Mouse (Mus musculus): ENCODE results near the gene Slc7a8.

Slc7a8 gene

DNA sequence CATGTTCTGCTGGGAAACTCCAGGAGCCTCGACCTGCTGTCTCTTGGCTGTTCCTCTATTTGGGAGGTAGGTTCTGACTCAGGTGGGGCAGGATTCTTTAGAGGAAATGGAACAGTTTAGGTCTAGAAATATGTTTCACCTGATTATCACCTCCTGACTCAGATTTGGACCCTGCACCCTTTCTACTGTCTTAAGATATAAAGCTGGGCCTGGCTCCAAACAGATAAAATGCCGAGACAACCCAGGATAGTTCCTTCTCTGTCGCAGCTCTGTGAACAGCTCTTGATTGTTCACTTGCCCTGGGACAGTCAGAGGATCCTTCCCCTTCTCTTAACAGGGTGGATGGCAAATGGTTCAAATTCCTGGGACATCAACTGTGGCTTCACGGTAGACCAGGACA is 46.5 kb downstream of the Slc7a8 start:
- DNase-seq, result no peak

DNA sequence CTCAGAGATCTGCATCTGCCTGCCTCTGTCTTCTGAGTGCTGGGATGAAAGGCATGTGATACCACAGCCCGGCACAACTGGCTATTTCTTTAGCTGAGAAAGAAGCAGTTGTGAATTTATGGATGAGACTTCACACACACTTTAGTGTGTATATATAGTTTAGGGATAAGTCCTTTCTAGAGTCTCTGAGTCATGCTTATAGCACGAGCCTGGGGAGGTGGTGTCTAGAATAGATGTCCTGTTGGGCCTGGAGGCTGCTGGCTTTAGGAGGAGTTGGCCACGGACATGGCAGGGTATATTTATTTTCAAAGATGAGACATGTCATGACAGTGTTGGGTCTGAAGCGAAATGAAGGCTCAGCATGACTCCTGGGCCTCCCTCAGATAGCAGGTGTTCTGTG is 47.7 kb downstream of the Slc7a8 start:
- DNase-seq, result no peak

DNA sequence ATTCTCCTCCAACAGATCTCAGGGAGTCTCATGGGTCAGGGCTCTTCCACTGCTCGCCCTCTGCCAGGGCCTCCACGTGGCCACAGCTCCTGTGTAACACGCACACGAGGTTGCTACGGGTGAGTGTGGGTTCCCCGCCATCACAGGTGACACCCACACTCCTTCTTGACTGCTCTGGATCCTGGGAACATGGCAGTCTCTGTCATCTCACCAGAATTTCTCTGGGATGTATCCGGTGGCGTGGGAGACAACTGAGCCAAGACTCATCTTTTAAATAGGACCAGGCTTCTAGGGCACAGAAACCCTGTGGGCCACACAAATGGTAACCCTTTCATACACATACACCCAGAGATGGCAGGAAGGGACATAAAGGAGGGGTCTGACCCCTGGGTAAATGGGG is 49.5 kb downstream of the Slc7a8 start:
- no peak for DNase-seq

DNA sequence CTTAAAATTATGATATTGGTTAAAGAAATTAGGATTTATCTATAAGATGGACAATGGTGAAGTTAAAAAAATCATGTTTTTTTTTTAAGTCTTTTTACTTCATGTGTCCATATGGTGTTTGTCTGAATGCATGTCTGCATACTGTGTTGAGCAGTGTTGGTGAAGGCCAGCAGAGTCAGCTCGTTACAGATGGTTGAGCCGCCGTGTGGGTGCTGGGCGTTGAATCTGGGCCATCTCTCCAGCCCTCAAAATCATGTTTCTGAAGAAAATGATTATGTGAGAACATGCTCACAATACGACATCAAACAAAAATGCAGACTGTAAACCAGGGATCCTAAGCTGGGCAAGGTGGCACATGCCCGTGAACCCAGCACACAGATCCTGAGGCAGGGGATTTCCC is 51.4 kb downstream of the Slc7a8 start:
- DNase-seq, result peak; percentile 73

DNA sequence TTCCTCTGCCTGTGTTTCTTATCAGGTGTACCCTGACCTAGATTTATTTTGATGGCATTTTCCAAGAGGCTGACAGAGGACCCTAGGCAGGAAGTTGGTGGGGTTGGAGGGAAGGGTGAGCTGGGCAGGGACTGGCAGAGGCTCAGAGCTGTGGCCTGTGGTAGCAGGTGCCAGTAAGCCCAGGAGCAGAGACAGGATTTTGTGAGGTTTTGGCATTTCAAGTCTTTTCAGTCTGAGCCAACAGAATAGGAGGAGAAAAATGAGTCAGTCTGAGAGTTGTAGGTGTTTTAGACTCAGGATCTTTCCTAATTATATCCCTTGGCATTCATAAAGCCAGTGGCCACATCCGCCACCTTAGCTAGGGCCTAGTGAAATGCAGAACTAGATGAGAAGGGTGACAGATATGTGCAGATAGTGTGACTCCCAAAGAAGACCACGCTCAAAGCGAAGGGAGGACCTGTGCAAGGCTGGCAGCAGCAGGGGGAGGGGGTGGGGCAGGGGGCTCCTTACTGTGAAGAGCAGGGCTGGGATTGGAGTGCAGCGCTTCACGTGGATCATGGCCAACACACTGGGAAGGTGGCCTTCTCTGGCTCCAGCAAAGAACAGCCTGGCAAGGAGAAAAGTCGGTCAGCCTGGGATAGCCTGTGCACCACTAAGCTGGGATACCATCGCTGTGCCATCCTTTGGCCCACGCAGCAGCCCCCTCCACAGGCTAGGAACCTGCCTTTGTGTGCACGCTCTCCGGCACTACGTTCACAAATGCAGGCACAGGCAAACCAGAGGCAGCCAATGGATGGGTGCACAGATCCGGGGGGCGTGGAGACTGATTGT is 52.7 kb downstream of the Slc7a8 start:
- DNase-seq, result peak; percentile 69

DNA sequence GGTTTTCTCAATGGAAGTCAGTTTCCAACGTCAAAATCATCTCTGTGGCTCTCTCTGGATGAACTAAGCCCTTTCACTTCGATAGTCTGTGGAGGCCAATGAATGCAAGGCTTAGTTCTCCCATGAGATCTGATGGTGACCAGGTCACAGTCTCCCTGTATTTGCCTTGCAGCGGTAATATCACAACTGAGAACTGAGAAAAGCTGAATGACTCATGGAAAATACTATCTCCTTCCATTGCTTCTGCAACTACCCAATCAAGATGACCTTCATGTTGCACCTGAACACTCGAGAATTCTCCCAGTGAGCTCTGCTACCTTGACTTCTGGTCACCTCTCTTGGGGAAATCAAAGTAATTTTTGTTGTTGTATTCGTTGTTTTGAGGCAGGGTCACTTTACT is 54.2 kb downstream of the Slc7a8 start:
- DNase-seq, result no peak

DNA sequence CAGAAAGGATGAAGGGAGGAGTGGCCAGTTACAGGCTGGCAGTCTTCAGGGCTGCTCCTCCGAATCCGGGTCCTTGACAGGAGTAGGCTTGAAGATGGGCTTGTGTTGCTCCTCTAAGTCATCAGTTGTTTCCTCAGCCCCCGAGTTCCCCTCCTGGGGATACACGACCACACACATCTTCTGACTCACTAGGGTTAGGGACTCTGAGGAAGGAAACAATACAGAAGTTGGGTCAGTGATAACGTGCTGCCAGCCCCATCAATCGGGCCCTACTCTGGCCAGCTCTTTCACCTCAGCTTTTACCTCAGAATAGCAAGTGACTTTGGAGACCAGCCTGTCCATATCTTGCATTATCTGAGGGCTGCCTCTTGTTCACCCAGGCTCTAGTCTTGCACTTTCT is 57.7 kb downstream of the Slc7a8 start:
- DNase-seq, result no peak

DNA sequence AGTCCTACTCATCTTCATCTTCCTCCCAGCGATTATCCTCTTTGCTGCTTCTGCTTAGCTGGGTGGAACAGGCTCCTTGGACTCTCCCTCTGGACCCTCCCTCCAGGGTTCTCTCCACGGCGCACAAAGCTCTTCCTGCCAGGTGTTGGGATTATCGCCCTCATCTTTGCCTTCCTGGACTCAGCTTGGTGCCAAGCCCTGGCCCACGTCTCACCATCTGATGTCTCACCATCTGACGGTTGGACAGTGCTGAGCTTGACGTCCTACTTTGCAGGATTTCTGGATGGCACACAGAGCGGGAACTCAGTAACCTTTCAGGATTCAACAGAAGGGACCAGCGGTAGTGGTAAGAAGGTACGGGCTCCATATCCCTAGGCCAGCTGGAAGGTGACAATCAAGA is 60.0 kb downstream of the Slc7a8 start:
- peak; percentile 77 for DNase-seq

DNA sequence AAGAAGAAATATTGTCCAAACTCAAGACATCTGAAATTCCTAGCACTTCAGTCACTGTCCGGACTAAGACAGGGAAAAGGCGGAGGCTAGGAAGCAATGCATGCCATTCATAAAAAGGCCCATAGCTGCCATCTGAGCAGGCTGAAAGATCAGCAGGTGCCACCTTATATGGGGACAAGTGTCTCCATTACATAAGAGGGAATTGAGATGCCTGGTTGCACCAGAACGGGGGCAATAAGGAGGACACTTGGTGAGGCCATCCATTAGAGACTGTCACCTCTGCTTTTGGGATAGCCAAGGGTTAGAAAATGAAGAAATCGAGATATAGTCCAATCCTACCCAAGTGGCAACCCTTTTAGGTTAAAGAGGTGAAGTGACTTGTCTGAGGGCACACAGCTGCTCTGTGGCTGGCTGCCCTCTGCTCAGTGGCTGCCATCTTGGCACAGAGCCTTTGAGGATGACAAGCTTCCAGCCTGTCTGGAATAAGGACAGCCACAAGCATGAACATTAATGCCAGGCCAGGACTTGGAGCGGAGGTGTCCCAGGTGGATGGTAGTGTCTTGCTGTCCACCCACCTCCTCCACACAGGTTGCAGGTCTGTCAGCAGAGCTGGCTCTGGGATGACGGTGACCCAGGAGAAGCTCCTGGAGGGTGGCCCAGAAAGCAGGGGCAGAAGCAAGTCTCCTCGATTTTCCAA is 60.9 kb downstream of the Slc7a8 start:
- peak; percentile 80 for DNase-seq

DNA sequence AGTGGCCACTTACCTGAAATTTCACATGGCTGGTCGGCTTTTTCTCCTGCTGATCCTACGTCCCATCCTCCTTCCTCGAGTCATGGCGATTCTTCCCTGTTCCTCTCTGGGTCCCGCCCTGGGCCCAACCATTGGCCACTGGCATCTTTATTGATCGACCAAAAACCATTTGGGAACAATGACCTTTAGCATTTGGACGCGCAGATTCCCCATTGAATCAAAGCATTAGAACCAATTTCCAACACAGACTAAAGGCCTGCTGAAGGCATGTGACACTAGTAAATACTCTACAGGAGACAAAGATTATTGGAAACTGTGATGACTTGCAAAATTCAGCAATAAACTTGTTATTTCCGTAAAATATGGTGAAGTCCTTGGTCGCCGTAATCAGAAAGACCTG is 61.7 kb downstream of the Slc7a8 start:
- peak; percentile 20 for DNase-seq

DNA sequence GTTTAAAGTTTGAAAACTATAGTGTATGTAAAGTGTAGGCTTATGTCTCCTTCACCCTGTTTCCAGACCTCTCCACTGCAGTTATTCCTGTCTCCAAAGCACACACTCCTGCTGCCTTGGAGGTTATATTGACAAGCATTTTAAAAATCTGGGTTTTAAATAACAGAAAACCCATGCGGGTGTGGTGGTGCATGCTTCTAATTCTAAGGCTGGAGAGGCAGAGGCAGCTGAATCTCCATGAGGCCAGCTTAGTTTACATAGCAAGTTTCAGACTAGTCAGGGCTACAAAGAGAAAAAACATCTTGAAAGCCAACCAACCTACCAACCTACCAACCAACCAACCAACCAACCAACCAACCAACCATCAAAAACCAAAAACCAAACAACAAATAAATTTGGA is 66.3 kb downstream of the Slc7a8 start:
- no peak for DNase-seq

DNA sequence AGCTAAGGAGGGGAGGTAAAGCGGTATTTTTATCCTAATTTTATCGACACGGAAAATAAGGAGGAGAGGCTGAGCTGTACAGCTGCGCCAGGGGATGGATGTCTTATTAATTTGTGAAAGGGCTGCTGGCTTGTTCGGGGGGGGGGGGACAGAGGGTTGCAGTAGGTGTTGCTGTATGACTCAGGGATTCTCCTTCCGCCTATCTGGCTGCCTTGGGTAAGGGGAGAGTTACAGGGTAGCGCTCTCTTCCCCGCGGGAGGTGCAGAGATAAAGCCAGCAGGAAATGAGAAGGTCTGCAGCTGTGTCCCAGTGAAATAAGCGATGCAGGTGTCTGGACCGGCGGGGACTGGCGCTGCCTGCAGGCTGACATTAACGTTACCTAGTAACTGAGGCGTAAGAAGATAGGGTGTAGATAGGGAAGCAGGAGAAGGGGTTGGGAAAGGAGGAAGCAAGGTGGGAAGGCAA is 67.1 kb downstream of the Slc7a8 start:
- no peak for DNase-seq

DNA sequence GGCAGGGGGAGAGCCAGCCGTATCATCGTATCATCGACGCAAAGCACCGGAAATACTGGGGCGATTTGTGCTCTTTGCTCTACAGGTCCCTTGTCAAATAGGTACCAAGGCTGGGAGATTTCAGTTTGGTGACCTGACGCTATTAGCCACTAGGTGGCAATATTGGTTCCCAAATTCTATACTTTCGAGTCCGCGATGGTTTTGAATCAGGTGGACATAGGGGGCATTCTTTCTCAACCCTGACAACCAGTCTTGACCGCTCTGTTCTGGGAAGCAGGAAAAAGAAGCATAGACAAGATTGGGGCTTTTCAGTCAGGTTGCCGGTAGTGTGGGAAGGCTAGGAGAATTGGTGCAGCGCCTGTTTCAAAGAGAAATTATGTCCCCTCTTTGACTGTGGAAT is 67.6 kb downstream of the Slc7a8 start:
- peak; percentile 84 for DNase-seq

DNA sequence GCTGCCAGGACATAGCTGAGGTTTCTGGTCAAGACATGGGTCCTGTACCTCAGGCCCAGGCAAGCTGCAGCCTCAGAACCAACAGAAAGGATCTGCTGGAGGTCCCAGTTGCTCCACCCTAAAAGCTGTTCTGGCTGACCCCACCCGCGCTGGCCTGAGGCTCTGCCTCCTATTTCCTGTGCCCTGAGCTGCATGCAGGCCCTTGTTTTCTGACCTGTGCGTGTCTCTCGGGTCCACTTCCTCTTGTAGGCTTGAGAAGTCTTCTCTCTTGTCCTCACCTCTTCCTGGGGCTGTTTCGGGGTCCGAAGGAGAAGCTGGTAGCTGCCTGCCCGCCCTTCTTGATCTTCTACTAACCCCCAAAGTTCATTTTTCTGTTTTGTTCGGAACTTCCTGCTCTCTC is 68.9 kb downstream of the Slc7a8 start:
- DNase-seq, result no peak

DNA sequence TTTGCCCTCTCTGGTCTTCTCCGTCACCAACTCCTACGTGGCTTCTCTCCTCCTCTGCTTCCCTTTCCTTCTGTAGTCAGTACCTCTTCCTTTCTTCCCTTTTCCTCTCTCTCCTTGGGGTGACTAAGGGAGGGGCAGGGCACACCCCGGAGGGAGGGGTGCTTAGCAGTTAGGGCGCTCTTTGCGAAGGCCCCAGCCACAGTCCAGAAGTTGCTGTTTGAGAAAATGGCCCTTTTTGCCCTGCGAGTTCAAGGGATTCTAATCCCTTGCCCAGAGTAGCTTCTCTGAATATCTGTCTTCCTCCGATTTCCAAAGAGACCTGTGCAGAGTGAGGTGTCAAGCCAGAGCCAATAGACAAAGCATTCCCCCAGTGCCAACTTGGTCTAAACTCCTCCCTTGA is 69.7 kb downstream of the Slc7a8 start, which contains the start of gene Cebpe:
TSS of gene Cebpe (minus strand) at position 101 of the 400 bp plus-strand sequence.
- no peak for DNase-seq

DNA sequence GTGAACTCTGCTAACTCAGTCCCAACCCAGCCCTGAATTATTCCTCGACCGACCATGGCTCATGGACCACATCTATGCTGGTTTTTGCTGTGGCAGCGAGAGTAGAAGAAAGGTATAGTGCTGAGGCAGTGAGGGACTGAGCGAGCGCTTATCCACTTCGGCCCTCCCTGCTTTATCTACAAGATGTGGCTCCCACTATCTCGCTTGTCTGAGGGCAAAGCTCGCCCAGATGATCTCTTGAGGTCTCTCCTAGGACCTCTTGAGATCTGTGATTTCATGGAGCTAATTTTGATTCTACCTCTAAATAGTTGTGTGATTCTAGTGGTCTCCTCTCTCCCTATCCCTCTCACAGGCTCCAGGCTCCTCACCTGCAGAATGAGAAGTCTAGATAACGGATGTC is 72.7 kb downstream of the Slc7a8 start:
- no peak for DNase-seq

DNA sequence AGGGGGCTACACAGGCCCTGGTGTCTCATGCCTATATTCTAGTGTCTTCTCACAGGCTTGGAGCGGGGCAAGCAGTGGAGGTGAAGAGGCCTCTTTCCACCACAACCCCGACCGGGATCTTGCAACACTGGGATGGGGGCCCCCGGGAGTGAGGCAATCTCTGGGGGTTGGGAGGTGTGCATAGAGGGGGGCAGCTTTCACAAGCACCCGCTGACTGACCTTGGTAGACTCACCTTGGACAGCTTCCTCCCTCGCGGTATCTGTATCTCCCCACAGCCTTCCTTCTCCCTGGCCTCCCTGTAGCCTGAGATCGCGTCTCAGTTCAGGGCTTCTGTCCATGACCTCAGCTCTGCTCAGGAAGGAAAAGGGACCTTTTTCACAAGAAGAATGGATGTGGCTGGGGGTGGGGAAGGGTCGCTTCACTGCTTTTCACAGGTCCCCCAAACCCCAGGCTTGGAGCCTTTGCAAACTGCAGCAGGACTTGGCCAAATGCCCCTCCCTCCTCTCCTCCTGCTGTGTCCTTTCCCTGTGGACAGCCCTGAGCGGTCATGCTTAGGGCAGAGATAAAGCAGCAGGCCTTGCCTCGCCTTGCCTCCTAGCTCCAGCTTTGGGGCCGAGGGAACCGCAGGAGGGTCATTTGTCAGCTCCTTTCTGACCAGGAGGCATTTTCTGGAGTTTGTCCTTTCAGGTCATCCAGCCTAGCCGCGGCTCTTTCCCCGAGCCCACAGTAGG is 75.0 kb downstream of the Slc7a8 start:
- no peak for DNase-seq

DNA sequence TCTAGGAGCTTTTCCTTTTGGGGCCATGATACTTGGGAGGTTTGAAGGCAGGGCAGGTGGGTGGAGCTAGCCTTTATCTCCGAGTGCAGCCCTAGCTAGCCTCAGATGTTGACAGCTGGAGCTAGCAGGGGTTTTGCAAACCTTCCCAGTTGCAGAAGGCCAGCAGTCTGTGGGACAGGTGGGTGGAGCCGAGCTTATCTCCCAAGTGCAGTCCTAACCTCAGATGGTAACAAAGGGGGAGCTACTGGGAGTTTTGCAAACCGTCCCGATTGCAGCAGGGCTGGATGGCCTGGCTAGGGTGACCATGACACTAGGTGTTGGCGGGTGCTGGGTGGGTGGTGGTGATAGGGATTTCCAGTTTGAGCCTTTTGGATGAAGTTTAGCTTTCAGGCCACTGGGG is 75.9 kb downstream of the Slc7a8 start:
- DNase-seq, result no peak

DNA sequence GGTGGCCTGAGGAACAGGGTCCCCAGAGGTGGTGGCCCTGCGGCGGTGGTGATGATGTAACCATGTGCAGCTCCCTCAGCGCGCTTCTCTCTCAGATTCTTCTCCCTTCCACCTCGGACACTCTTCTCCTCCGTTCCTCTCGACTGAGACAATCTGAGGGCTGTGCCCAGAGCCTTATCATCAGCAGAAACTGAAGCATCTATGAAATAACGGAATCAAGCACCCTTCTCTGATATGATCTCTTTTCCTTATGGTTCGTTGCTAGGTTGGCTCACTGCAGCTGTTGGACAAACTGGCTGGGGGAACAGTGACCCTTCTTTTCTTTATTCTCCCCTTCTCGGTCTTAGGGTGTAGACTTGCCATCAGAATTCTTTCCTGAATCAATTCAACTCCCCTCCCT is 78.5 kb downstream of the Slc7a8 start:
- DNase-seq, result no peak

DNA sequence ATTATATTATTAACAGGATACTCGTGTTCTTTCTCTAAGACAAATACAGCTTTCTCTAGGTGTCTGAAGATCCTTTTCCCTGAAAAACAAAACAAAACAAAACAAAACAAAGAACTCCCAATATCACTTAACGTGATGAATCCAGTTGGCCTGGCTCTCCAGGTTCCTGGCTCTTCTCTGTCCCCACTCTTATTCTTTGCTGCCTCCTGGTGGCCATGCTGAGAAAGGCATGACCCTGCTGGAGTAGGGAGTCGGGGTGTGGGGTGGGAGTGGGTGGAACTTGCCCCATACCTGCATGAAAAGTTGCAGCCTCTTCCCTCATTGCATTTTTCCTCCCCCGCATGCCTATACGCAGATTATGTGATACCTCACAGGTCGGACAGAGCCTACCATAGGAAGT is 80.4 kb downstream of the Slc7a8 start:
- DNase-seq, result peak; percentile 67

DNA sequence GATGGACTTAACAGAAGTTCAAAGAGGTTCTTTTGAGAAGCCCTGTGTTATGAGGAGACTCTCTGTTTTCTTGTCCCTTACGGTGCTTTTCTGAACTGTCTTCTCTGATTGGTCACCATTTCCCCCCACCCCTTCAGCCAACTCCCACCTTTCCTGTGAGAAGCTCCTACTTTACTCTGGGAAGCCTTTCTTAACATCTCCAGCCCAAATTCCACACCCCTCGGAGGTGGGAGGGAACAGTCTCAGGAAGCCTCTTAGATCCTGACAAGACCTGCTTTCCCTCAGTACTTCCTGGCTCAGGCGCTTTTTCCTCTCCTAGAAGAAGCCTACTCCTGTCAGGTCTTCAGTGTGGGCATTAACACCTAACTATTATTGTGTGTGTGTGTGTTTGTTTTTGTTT is 82.2 kb downstream of the Slc7a8 start:
- DNase-seq, result no peak

DNA sequence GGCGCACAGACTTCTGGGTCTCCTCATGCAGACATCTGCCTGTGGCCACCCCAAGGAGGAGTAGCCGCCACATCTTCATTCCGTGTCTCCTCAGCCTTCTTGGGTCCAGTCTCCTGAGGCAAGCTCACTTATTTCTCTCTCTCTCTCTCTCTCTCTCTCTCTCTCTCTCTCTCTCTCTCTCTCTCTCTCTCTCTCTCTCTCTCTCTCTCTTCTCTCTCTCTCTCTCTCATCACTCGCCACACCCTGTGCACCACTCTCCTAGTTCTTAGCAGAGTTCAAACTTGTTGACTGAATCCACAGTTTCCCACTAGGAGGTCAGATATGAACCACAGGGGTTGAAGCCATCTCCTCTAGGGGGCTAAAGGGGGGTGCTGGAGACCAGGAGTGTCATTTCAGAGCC is 83.0 kb downstream of the Slc7a8 start, which contains the start of gene Gm29776:
TSS of gene Gm29776 (minus strand) at position 101 of the 400 bp plus-strand sequence.
- DNase-seq, result no peak

DNA sequence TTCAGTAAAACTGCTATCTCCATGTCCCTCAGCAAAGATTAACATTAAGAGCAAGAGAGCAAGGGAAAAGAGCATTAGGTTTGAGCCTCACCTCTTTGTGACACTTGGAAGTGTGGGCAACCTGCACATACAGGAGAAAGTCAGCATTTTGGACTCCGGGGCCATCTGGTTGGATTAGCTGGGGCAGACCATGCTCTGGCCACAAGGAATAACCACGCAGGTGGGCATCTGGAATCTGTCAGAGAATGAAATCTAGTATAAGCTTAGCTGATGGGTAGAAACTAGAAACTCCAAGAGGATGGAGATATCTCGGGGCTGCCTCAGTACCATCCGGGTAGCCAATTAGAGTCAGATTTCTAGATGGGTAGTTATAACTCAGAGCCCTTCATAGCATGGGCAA is 85.0 kb downstream of the Slc7a8 start:
- DNase-seq, result no peak

DNA sequence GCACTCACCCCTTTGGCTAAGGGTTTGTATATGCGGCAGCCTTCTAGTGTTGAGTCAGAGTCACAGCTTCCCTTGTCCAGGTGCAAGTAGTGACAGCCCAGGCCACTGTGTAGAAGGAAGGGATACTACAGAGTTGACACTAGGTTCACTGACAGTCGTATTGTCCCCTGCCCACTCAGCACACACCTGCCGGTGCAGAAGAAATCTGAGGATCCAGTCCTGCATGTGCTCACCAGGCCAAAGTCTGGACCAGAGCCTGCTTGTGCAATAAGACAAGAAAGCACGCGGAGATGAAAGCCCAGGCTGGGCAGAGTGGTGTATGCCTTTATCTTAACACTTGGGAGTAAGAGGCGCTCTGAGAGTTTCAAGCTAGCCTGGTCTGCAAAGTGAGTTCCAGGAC is 86.7 kb downstream of the Slc7a8 start:
- DNase-seq, result no peak

All from cerebellum, adult 9-11 months (tissue).